Mouse (Mus musculus) adipose tissue, adult 10 weeks (tissue): ENCODE data around the gene Hexim2. TPM values are rescaled to one million over a fixed set of nuclear protein-coding genes. Genes with fewer than 3 reads are reported as not detected.

Experiments
- polyA plus RNA-seq: library from polyadenylated mRNA; stranded (reverse); fragments of 350-450 nt; fragmentation: Illumina TruSeq; extraction: RNeasy Lipid Tissue Mini Kit (QIAGEN cat#74804); gene quantifications from one replicate; pipeline ENCODE4 v1.2.3, GENCODE M21; 2014; ENCODE audit warnings: low read depth, low replicate concordance

The Hexim2 gene
- polyA plus RNA-seq: 7.6 TPM

DNA sequence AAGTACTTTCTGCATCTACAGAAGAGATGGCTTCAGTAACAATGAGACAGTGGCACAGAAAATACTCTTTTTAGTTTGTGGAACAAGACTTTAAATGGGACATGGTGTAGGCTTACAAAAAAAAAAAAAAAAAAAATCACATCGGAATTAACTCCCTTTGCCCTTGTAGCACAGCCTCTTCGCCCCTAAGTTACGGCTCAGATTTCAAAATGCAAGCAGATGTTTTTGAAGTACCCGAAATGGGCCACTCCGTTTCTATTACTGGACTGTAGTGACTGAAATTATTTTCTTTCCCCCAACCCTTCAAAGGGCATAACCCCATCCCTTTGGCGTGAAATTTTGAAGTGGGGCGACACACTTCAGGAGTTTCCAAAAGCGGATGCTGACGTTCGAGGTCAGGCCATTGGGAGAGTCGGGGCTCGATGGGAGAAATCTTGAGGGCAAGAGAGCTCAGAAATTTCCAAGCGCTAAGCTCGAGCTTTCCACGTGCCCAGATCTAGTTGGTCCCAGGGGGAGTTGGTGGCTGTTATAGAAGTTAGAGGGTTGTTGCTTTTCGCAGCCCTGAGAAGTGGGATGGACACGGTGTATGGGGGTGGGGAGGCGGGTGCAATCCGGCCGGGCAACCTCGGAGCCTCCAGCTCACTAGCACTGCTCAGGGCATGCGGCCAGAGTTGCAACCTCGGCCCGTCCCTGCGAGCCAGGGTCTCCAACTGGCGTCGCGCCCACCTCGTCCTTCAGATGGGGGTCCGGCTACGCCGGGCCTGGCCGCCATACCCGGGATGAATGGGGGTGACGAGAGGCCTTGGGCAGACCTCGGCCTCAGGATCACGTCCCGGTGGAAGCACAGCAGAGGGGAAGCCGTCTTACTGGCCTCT, at the start of gene Hexim2:
TSS of gene Hexim2 (plus strand) at position 729 of the 875 bp plus-strand sequence.

DNA sequence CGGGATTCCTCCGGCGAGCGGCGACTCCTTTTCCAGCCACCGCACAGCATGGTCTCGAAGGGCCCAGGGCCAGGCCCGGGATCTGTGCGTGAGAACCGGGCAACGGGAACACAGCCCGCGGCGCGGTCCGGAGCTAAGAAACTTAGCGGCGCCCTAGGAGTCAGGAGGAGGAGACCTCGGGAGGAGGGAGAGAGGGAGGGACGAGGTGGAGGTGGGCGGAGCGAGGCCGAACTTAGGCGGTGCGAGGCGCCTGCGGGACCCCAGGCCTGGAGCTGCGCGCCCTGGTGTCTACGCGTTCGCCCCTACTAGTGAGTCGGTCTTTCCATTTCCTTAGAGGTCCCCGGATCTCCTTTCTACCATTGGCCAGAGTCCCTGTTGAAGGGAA, 30.8 kb upstream of the Hexim2 start, which contains the start of the genes Plcd3 and Acbd4:
TSS of gene Plcd3 (minus strand) at position 178 of the 385 bp plus-strand sequence.
TSS of gene Acbd4 (plus strand) at position 202 of the 385 bp plus-strand sequence.

DNA sequence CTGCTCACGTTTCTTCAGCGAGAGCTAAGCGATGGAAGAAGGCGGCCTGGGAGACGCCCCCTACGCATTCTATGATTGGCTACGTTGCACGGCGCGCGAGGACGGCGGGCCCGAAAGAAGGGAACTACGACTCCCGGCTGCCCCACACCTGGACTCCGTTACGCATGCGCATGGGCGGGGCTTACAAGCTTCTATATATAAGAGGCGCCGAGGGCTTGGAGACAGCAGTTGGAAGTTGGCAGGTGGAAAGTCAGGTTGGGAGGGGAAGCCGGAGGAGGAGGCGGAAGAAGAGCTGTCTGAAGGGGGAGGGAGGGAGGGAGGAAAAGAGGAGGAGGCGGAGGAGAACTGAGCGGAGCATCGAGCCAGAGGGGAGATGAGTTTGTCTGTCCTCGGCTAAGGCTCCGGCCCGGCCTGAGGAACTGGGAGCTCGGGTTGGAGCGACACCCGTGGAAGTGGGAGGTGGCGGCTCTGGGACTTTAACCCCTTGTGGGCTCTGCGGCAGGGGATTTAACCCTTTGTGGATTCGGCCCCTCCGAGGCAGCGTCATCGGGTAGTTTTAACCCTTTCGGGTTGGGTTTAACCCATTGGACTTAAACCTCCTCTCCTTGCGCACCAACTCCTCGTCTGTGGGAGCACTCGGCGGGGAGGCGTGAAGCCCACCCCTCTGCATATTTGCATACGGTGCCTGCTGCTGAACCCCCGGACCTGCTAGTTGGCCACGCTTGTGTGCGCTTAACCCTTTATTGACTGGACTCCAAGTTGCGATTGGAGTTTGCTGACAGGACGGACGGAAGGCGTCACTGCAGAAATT, 16.0 kb upstream of the Hexim2 start, which contains the start of gene Hexim1:
TSS of gene Hexim1 (plus strand) at position 224 of the 811 bp plus-strand sequence.

DNA sequence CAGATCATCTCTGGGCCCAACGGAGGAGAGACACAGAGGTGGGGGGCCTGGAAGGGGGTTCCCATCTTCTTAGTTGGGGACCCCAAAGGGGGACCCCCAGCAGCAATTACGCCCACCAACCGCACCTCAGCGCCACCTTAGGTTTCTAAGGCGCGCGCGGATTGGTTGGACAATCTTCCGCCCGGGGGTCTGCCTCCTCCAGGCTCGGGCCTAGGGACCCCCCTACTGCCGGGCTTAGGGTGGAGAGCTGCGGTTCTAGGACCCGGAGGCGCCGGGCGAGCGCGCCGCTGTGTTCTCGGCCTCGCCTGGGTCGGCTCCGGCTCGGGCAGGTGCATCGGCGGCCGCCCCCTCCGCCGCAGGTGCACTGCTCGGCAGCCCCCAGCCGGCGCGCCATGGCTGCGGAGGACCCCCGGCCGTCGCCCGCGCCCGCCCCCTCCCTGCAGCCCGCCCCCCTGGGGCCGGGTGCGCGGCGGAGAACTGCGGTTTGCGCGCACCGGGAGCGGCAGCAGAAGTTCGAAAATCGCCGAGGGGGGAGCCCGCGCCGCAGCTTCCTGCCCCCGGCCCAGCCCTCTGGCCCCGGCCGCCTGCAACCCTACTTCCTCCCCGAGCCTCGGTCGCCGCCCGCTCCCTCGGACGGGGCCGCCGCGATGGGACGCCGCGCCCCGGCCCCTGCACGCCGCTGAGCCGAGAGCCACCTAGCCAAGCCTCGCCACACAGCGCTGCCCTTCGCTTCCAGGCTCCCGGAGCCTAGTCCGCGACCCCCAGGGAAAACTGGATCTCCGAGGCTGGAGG, 38.5 kb downstream of the Hexim2 start, which contains the start of gene Fmnl1:
TSS of gene Fmnl1 (plus strand) at position 614 of the 792 bp plus-strand sequence.

Other genes with a start within 250 kb of the Hexim2 start
- gene Fam187a, start 247.3 kb upstream of the Hexim2 start, polyA plus RNA-seq: 0.20 TPM
- 0.22 TPM for gene Gfap, start 231.5 kb upstream of the Hexim2 start, polyA plus RNA-seq
- gene Kif18b, start 207.3 kb upstream of the Hexim2 start, polyA plus RNA-seq: 1.3 TPM
- gene C1ql1, start 185.7 kb upstream of the Hexim2 start, polyA plus RNA-seq: not detected
- 49.6 TPM for gene Nmt1, start 104.2 kb upstream of the Hexim2 start, polyA plus RNA-seq
- 41.6 TPM for gene Dcakd, start 104.1 kb upstream of the Hexim2 start, polyA plus RNA-seq
- 22.4 TPM for gene Plcd3, start 30.8 kb upstream of the Hexim2 start, polyA plus RNA-seq
- gene Acbd4, start 30.7 kb upstream of the Hexim2 start, polyA plus RNA-seq: 125 TPM
- gene Hexim1, start 16.2 kb upstream of the Hexim2 start, polyA plus RNA-seq: 34.1 TPM
- gene Fmnl1, start 38.7 kb downstream of the Hexim2 start, polyA plus RNA-seq: 8.6 TPM
- gene 1700023F06Rik, start 76.1 kb downstream of the Hexim2 start, polyA plus RNA-seq: 3.9 TPM
- 4.0 TPM for gene Spata32, start 86.0 kb downstream of the Hexim2 start, polyA plus RNA-seq
- gene Map3k14, start 135.0 kb downstream of the Hexim2 start, polyA plus RNA-seq: 7.9 TPM
- gene Arhgap27, start 231.3 kb downstream of the Hexim2 start, polyA plus RNA-seq: 17.1 TPM